Mouse (Mus musculus) monocyte, adult 2 months (primary cell): Measurements from ENCODE around the gene Mettl7a2.
"Not testable (repeated sequence)": the region's sequence is repeated elsewhere in the genome, so short reads cannot be mapped to it uniquely, and the experiment has no call there.

Experiments
- DNase-seq, 2 experiments: peaks; one replicate each; pipeline ENCODE4 v3.0.0; 2022; ENCODE audit warnings: low spot score in 2 of 2, low read depth in 1 of 2

Gene Mettl7a2

DNA sequence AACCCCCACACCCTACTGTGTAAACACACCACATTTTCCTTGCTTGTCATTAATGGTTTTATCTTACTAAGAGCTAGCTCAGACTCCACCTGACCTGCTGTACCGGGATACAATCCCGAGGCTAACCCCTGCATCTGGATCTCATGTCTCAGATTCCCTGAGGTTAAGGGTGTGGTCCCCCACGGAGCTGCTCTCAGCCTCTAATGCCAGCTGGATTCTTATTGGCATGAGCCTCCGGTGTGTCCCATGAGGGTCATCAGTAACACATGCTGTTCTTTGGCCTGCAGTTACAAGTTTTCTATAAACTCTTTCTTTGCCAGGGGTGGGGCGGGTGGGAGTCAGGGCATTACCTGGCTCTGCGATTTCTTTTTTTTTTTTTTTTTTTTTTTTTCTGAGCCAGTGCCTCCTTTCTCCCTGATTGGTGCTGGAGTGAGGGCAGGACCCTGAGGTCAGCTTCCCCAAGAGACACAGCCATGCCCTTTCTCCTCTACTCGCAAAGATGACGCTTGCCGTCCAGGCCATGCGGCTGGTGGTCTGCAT is at the start of gene Mettl7a2, which contains the start of gene Methig1:
TSS of gene Mettl7a2 (plus strand) at position 490 of the 540 bp plus-strand sequence.
TSS of gene Methig1 (plus strand) at position 439 of the 540 bp plus-strand sequence.
- DNase-seq: no peak

DNA sequence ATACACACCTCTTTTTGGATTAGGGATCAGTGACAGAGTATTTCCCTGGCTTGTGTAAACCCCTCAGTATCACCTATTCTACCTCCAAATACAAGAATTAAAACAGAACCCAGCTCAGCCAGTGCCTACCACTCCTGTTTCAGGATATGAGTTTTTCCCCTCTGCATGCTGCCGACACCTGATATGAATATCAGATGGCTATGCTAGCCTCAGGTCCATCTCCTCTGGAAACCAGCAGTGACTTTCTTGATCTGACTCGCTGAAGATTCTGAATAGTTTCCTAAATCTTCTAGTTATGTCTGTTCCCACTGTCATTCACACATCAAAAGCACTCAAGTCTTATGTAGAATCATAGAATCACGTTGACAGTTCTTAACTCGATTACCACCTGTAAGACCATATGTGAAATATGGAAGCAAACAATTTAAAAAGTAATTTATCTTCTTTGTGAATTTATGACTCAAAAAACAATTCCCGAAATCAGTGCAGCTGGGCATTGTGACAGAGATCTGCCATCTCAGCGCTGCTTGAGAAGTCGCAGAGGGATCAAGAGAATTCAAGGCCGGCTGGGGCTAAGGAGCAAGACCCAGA is 49.5 kb upstream of the Mettl7a2 start:
- no peak for DNase-seq

DNA sequence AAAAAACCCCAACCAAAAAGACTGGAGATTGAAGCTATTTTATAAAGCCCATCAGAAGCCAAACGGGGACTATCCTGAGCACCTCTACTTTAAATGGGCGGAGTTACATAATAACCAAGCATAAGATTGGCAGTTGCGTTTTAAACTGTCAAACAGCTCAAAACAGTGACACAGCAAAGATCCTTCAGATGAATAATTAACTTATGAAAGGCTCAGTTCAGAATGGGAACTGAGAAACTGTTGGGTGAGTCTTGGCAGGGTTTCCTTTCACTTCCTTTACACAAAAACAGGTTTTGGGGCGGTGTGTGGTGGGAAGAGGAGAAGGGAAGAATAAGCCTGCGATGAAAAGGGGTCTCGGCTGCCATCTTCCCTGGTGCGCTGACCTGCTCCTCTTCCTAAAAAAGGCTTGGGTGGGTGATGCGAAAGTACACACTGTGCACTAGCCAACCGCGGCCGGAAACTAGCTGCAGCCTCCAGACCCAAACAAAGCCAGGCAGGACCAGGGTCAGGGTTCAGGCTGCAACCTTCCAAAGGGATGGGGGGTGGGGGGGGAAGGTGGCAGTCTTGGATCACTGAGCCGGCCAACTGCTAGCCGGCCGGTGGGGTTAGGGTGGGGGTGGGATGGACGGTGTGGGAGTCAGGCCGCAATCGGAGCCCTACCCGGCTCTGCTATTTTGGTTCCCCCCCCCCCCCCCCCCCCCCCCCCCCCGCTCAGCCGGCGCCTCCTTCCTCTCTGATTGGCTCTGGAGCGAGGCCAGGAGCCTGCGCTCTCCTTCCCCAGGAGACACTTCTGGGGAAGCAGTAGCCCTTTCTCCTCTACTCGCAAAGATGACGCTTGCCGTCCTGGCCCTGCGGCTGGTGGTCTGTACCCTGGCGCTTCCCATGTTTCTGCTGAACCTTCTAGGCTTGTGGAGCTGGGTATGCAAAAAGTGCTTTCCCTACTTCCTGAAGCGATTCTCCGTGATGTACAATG is 48.7 kb upstream of the Mettl7a2 start, which contains the start of gene Mettl7a1:
TSS of gene Mettl7a1 (plus strand) at position 122 of the 973 bp plus-strand sequence.
- peak; percentile 27 to 50 for DNase-seq

DNA sequence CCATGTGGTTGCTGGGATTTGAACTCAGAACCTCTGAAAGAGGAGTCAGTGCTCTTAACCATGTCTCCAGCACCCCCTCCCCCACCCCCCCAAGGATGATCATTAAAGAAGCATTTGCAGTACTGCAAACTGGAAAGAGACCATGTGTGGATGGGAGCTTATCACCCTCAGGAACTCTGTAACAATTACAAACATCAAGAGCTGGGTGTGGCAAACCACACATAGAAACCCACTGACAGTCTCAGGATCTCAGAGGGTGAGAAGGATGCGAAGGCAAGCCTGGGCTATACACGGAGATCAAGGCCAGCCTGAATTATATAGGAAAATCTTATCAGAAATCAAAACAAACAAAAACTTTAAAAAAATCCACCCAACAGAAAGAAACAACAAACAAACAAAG is 46.8 kb upstream of the Mettl7a2 start:
- DNase-seq: no peak

DNA sequence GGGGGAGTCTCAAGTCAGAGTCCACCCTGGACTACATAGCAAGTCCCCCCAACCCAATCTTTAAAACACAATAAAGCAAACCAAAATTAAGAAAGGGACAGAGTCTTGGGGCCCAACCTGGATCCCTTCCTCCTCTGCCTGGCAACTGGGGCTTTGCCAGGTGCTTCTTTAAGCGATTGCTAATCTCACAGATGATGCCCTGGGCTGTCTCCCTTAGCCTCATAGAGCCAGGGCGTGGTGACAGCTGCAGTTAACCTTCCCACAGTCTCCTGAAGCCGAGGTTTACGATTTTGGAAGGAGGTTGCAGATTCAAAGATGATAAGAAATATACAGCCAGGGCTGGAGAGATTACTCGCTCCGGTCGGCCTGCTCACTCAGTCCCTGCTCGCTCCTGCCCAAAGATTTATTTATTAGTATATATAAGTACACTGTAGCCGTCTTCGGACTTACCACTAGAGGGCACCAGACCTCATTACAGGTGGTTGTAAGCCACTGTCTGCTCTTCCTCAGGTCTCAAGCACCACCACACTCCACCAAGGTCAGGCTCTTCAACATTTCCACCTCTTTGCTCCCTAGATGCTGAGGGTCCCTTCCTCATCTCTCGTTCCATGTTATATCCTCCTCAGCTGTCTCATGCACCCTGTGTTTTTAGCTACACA is 45.4 kb upstream of the Mettl7a2 start:
- DNase-seq: not testable (repeated sequence)

DNA sequence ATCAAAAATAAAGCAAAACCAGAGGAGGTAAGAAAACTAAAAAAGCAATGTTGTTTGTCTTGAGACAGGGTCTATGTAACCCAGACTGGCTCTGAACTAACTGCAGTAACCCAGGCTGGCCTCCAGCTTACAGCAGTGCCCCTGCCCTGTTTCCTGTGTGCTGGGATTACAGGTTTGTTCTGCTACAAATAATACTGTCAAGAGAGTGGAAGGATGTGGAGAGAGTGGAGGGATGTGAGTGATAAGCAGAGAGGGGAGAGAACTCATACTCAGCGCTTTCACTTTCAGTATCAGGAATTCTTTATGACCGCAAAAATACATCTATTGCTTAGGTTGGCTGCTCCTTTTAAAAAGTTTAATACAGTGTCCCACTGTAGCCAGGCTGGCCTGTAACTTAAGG is 40.7 kb upstream of the Mettl7a2 start:
- DNase-seq: no peak

DNA sequence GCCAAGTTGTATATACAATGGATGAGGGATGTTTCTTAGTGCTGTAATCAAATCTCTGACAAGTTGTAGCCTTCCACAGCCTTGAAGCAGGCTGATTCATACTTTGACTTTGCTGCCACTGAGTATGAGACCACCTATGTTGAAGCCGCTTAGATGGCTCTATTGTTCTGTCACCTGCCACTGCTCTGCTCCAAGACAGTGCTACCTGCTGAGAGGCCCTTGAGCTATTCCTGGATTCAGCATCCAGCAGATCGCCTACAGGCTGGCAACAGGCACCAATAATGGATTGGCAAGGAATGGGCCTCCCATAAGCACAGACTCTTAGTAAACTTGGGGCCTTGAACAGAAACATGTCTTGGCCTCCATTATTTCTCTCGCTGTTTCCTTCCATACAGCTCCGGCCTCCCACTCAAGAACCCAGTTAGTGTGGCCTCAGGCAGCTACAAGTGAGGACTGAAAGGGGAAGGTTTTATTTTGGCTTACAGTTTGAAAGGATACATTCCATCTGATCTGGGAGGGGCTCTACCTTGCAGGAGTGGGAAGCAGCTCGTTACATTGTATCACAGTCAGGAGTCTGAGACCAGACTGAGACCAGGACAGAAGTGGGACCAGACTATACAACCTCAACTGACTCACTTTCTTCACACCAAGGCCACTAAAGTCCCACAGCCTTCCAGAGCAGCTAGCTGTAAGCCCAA is 38.4 kb upstream of the Mettl7a2 start:
- no peak for DNase-seq

DNA sequence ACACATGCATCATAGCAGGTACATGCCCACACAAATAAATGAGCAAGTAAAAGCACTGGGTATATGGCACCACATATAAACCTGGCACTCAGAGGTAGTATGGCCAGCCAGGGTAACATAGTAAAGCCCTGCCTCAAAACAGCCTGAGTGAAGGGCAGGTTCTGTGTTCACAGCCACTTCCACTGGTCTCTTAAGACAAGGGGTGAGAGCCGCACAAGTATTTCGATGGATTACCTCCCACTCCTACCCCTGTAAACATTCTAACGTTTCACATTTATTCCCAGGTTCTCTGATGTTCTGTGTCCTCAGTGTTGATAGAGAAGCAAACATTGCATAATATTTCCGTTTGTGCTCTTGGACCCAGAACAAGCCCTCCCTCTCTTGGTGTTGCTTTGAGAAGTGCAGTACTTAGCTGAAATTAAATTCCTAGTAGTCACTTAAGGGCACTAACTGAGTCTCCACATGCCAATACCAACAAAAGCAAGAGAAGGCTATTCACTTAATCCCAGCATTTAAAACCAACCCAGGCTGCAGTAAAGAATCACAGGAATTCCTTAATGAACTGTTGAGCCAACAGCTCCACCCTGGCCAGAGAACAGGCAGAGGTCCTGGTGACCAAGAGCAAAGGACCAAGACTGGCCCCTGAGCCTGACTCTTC is 34.9 kb upstream of the Mettl7a2 start:
- DNase-seq: not testable (repeated sequence)

DNA sequence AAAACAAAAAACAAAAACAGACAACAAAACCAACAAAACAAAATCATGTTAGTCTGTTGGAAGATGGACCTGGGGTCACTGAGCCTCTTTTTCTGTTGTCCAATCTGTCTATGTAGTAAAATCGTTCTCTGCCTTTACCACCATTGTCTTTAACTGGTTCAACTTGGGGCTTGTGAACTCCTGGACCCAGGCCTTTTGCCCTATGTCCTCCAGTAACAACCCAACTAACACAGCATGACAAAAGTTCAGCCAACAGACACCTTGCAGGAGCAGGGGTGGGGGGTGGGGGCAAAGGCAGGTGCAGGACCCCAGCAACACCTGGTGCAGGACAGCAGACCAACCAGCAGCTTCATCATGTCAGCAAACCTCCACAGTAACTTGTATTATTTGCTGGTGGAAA is 33.1 kb upstream of the Mettl7a2 start:
- no peak for DNase-seq

DNA sequence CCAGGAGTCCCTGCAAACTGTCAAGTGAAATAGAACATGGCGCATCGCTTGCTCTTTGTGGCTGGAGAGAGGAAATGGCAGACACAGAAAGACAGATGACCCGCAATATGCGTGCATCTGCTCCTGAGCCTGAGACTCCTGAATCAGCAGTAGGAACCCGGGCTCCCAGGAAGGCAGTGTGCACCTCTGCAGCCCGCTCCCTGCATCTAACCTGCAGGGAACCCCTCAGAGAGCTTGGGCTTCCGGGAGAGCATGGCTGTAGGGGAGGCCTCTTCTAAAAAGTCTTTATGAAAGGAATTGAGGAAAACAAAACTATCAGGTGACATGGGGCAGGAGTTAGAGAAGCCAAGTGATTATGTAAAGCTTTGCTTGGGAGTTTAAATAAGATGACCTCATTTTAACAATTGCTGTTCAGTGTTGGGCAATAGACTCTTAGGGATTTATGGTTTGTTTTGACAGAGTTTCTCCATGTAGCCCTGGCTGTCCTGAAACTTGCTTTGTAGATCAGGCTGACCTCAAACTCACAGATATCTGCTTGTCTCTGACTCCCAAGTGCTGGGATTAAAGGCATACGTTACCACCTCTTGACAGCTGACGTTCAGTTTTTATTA is 32.6 kb upstream of the Mettl7a2 start:
- DNase-seq: no peak

DNA sequence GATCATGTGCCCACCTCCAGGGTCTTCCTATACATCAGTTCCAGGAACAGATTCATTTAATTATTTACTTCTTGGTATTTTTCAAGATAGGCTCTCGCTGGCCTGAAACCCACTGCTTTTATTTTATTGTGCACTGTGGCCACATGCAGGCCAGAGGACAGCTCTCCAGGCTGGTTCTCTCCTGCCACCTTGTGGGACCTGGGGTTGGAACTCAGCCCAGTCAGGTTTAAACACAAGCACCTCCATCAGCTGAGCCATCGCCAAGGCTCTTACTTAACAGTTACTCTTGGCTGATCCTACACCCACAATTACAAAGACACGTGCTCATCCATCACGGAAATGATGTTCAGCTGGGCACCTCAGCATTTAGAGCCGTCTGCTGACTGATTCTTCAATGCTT is 31.9 kb upstream of the Mettl7a2 start:
- no peak for DNase-seq

DNA sequence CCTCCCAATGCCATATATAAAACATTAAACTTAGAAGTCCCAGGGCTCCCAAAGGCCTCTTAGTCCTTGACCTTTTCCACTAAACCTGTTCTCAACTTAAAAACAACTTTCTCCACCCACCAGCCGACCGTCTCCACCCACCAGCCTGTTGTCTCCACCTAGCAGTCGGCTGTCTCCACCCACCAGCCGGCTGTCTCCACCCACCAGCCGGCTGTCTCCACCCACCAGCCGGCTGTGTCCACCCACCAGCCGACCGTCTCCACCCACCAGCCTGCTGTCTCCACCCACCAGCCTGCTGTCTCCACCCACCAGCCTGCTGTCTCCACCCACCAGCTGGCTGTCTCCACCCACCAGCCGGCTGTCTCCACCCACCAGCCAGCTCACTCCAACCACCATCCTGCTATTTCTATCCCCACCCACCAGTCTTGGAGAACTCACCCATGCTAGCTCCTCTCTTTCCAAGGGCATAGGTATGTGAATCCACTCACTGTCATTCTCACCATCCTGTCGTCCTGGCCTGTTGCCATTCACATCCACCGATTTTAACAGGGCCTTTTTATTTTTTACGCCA is 28.9 kb upstream of the Mettl7a2 start:
- no peak for DNase-seq

DNA sequence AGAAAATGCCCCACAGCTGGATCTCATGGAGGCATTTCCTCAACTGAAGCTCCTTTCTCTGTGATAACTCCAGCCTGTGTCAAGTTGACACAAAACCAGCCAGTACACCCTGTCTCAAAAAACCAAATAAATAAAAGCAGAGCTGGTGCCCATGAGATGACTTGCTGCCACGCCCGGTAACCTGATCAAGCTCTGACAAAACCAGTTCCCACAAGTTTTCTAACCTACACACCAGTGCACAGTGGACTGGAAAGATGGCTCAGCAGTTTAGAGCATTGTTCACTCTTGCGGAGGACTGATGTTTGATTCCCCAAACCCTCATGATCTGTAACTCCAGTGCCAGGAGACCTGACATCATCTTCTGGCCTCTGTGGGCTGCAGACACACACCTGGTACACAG is 27.8 kb upstream of the Mettl7a2 start:
- no peak for DNase-seq

DNA sequence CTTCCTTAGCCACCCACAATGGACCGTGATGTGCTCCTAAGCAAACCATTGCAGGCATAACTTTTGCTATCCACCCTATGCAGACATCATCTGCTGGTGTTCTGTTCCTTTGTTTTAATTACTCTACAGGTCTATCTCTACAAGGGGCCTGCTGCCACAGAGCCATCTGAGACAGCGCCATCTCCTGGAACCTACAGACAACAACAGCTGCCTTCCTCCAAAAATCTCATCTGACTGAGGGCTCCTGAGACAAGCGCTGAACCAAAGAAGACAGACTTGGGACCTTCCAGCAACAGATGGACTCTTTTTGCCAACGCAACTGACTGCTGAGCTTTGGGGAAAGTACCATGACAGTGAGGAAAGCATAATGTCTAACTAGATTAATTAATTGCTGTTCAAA is 24.9 kb upstream of the Mettl7a2 start:
- DNase-seq: not testable (repeated sequence)

DNA sequence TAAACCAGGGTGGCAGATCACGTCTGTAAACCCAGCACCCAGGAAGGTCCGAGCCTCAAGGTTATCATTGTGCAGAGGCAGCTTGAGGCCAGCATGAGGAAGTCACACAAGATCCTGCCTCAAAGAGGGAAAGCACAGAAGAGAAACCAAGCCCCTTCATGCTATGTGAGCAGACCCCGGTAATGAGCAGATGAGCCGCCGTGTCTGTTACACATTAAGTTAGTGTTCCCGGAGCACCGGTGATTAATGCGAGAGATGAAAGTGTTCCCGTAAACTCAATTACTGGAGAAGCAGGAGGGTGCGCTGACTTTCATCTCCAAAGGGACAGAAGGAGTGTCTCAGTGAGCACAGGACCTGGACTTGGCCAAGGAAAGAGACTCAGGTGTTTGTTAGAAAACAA is 23.7 kb upstream of the Mettl7a2 start:
- not testable (repeated sequence) for DNase-seq

DNA sequence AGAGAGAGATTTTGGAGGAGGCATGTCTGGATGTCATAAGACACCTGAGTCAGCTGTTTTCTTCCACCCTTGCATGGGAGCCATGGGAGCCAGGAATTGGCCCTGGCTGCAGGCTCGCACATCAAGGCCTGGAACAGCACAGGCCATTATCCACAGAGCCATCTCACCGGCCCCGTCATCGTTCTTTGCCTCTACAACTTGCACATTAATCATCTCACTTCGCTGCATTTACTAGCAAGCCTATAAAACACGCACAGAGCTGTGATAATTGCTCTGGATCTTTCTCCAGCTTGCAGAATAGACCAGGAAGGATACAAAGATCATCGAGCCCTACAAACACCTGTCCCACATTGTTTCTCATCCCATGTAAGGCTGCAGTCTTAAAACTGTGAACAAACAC is 22.3 kb upstream of the Mettl7a2 start:
- no peak for DNase-seq

DNA sequence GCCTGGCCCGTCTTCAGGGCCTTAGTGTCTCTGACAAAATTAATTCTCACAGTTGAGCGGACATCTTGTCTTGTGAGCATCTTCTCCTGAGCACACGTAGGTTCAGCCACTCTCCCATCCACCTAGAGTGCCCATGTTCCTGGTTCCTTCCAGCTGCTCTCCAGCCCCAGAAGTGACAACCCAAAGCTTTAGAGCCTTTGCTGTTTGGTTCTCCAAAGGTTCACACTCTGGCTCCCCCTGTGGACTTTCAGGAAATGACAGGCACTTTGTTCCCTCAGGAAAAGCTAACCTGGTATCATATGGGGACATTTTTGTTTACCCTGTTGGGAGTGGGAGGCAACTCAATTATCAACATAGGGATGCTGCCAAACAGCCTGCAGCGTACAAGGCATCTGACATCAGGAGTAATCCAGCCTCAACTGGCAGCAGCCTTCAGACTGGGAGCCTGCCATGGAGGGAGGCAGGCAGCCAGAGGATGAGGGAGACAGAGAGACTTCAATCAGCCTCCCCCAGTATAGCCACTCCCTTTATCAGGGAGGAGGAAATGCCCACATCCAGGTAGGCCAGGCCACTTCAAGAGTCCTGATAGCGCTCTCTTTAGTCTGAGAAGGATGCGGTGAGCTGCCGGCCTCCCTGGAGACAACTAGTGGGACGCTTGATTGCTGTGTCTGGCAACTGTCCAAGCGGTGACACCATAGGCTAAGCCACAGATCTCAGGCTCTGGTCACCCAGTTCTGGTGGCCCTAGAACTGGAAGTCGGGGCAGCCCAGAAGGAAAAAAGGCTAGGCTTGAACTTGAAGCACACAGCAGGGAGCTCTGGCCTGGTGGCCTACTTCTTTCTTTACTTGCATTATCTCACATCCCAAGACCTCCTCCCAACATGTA is 20.7 kb upstream of the Mettl7a2 start:
- not testable (repeated sequence) for DNase-seq

DNA sequence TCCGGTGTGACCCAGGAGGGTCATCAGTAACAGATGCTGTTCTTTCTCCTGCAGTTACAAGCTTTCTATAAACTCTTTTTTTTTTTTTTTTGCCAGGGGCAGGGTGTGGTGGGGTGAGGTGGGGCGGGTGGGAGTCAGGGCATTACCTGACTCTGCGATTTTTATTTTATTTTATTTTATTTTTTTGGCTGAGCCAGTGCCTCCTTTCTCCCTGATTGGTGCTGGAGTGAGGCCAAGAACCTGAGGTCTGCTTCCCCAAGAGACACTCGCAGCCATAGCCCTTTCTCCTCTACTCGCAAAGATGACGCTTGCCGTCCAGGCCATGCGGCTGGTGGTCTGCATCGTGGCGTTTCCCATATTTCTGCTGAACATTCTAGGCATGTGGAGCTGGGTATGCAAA is 18.4 kb upstream of the Mettl7a2 start, which contains the start of gene Mettl7a3:
TSS of gene Mettl7a3 (plus strand) at position 301 of the 400 bp plus-strand sequence.
- DNase-seq: no peak
